Mouse (Mus musculus) adrenal gland, postnatal 36 days (tissue): ENCODE data around the gene Fam185a. TPM values are rescaled to one million over a fixed set of nuclear protein-coding genes. Genes with fewer than 3 reads are reported as not detected.

ENCODE experiments used
- DNase-seq, 2 experiments: peaks; one replicate each; pipeline ENCODE4 v3.0.0; 2021; ENCODE audit warnings: mixed read lengths in 1 of 2
- total RNA-seq, 2 experiments: library from RNA; stranded (reverse); gene quantifications; 2 replicates each; pipeline ENCODE4 v1.2.3; 2021

Fam185a gene
- total RNA-seq, 2 experiments from 2014 or later, result 15.1 to 15.9 TPM

- DNase-seq, result no peak
Observed at GRCm38 (mm10) chr5:21493294-21493999, 68.7 kb downstream of the Fam185a start.

DNA sequence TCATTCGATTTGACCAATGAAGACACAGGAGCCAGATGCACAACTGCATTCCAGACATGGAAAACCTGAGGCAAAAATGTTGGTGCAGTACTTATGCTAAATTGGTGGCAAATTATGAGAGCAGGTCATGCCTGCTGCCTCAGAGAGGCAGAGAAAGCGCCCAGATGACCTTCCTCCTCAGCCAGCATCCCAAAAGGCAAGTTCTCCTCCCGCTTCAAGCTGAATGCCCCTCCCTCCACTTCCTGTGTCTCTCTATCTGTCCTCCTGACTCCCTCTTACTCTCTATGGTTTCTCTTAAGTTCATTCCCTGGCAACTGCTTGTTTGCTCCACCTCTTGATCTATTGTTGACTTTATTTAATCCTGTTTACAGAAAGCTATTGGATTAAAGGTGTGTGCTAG is 70.0 kb downstream of the Fam185a start:
- DNase-seq, result no peak

- DNase-seq, result no peak
Observed at GRCm38 (mm10) chr5:21496321-21496720, 71.6 kb downstream of the Fam185a start.

GRCm38 (mm10) chr5:21496881-21497280 is 72.1 kb downstream of the Fam185a start:
- DNase-seq, result no peak

DNA sequence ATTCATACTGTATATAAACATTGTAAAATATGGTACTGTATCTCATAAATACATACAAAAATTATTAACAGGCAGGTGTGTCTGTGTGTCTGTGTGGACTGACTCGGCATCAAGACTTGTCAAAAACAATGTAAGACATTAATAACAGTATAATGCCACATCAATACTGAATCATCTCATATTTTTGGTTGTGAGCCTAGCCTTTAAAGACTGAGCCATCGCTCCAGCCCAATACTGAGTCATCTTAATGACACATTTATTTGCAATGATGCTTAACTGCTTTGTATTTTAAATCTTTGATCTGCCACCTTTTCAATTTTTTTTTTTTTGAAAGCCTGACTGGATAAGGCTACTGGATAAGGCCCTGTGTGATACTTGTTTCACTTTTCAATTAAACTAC is 73.7 kb downstream of the Fam185a start:
- no peak for DNase-seq

GRCm38 (mm10) chr5:21498925-21499324 is 74.2 kb downstream of the Fam185a start:
- DNase-seq, result no peak

- DNase-seq, result no peak
Observed at GRCm38 (mm10) chr5:21500133-21500532, 75.4 kb downstream of the Fam185a start.

GRCm38 (mm10) chr5:21500941-21501340 is 76.2 kb downstream of the Fam185a start:
- no peak for DNase-seq

GRCm38 (mm10) chr5:21502936-21503610 is 78.3 kb downstream of the Fam185a start:
- no peak for DNase-seq

DNA sequence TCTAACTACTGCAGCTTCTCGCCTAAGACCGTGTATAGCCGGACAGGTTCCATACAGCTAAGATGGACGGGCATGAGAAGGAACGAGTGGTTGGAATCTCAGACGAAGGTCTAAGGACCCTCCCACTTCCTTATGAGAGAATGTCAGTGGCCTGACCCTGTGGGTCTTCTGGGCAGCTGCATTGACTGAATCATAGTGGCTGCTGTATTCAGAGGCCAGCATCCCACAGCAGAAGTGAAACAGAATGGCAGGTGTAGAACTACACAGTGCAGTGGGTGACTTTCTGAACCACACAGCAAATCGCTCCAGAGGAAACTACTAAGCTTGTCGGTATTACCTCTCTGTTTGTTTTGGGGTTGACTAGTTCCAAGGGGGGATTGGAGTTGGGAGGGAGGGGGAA is 80.4 kb downstream of the Fam185a start:
- DNase-seq, result no peak

- no peak for DNase-seq
Observed at GRCm38 (mm10) chr5:21506887-21507286, 82.1 kb downstream of the Fam185a start.

- no peak for DNase-seq
Observed at GRCm38 (mm10) chr5:21509801-21510200, 85.0 kb downstream of the Fam185a start.

- no peak for DNase-seq
Observed at GRCm38 (mm10) chr5:21513363-21513762, 88.6 kb downstream of the Fam185a start.

DNA sequence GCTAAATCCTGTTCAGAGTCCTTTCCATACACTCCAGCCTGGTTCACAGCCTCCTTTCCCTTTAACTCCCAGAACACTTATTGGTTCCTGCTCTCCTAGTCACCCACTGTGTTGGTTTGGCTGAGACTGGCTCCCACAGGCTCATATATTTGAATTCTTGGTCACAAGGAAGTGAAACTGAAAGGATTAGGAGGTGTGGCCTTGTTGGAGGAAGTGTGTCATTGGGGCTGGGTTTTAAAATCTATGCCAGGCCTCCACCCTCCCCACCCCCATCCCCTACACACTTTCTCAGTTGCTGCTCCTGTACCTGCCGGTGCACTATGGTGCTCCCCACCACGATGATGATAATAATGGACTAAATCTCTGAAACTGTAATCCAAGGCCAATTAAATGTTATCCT is 92.8 kb downstream of the Fam185a start:
- no peak for DNase-seq

- DNase-seq, result no peak
Observed at GRCm38 (mm10) chr5:21518207-21518606, 93.4 kb downstream of the Fam185a start.

DNA sequence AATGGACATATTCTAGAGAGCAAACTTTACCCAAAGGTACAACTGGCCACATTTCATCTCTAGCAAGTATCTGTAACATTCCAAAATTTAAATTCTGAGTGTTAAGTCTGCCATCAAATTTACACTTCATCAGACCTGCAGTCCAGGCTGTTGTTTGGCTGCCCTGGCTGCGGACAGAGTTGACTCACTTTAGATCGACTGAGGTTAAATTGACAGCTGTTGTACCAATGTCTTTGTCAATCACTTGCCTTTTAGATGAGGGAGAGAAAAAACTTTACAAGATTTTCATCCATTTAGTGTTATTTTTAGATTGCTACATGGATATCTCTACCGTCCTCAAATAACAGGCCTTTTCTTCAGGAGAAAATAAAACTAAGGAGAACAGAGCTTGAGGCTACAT is 94.4 kb downstream of the Fam185a start:
- DNase-seq, result no peak

DNA sequence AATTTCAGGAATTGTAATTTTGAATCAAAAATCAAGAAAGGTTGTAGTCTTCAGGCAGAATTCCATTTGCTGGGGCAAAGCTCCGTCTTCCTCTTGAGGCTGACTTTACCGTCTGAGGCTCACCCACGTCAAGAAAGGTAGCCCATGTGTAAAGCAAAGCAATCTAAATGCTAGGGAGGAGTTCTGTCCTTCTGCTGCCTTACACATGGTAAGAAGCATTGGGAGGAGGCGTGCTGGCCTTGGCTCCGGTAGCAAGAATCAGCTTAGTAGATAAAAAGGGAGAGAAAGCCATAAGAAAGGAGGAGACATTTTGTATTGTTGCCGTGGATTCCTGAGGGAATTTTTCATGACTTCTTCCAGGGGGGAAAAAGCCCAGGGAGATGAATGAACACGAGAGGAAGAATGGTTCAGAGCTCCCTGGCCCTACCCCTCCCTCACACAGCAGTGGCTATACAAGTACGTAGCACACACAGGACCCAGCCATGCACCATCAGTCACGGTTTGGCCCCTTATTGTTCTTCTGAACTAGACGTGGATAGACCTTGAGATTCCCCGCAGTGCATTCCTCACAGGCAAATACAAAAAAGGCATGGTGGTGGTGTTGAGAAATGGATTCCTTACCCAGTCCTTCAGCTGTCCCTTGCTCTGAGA is 102.2 kb downstream of the Fam185a start:
- no peak for DNase-seq

DNA sequence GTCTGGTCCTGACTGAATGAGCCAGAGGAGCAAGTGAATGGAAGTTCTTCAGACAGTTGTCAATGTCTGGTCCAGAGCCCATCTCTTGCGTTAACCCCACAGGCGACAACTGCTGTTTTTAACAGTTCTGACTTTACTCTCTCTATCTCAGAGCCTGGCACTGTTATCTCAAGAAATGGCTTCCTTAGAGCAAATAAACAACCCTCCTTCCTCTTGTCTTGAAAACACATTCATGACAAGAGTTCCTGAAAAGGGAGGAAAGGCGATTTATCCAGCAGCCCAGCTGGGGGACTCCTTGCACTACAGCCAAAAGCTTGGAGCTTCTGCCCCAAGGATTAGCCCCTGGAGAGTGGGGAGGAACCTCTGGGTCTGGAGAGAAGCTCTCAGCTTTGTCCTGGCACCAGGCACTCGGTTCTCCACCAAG is 102.7 kb downstream of the Fam185a start:
- no peak for DNase-seq

- peak in 1 of 2 experiments; percentile 15 for DNase-seq
Observed at GRCm38 (mm10) chr5:21528068-21528842, 103.5 kb downstream of the Fam185a start.

DNA sequence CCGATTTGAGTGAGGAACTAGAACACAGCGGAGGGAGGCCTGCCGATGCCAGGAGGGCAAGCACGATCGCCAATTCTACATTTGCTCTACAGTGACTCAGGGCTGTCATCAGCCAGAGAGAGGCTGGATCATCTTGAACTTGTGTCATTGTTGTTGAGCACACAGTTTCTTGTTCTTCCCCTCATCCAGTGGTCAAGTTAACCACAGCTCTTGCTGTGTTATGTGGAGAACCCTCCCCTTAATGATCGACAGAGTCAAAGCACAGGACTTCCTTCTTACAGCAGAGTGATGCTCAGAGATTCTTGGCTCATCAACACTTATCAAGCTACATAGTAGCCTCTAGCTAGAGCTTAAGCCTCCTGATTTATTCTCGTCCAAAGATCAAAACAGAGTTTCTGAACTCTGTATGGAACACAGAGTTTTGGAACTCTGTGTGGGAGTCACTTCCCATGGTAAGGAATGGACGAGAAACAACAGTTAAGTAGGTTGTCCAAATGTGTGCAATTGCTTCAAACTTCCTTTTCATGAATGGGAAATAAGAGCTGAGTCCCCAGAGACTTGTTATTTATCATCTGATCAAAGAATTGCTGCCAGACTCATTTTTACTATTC is 104.5 kb downstream of the Fam185a start:
- no peak for DNase-seq
